Mouse (Mus musculus) embryonic fibroblast, embryonic 13.5 days (primary cell): ENCODE data around the gene Rgs9.
A peak's percentile ranks its signal among the peaks of the same experiment; 100 is the strongest.

Experiments
- CTCF ChIP-seq: IDR thresholded peaks from 2 replicates; pipeline ENCODE4 v1.5.1; 2011; ENCODE audit warnings: mild to moderate bottlenecking, control low read depth, low read length, moderate library complexity, borderline replicate concordance; ENCODE audit not compliant: insufficient read depth
- POLR2A ChIP-seq: IDR thresholded peaks from 2 replicates; pipeline ENCODE4 v1.6.1; 2011; ENCODE audit warnings: low read depth, mild to moderate bottlenecking, control low read depth, low read length, moderate library complexity

DNA sequence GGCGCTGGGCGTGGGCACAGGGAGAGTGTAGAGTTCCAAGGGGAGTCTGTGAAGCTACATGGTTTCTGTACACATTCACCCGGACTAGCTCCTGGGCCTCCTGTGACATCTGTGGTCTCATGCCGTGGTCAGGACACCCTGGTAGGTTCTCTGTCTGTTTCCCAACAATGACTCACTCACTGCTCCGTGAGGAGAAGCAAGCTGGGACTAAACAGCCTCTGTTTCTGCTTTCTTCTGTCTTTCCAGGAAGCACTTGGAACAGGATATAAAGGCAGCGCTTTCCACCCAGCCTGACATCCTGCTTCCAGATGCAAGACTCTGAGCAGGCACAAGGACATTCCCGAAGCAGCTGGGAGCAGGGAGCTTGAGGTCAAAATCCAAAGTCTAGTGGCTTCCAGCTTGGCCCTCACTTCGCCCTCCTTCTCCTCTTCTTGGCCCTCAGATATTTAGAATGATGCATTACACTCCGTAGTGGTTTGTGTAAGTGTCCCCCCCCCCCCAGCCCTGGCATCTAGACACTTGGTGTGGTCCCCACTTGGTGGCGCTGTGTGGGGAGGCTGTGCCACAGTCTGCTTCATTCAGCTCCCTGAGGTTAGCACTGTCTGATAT, 46.2 kb upstream of the Rgs9 start:
- TF ChIP-seq CTCF (peak; percentile 40; the same call in 1 of the 2 replicates), POLR2A (no peak)
